Mouse (Mus musculus) MEL (cell line): ENCODE data around the gene Hk2.

Experiments
- CTCF ChIP-seq, 3 experiments: IDR thresholded peaks in 2 of 3; conservative IDR thresholded peaks in 1 of 3; 2 replicates each; pipeline ENCODE4 v1.5.1; 2011 to 2012; ENCODE audit warnings: low read length in 3 of 3, low read depth in 2 of 3, mild to moderate bottlenecking in 2 of 3, improper control_type of control experiment in 1 of 3, inconsistent platforms in 1 of 3, mixed read lengths in 1 of 3, moderate library complexity in 1 of 3; ENCODE audit not compliant: control insufficient read depth in 1 of 3, insufficient read depth in 1 of 3, poor library complexity in 1 of 3, severe bottlenecking in 1 of 3
- E2F4 ChIP-seq: IDR thresholded peaks from 2 replicates; pipeline ENCODE4 v1.6.1; 2011; ENCODE audit warnings: low read depth, low read length, improper control_type of control experiment, borderline replicate concordance
- ELF1 ChIP-seq: IDR thresholded peaks from 2 replicates; pipeline ENCODE4 v1.6.1; 2014; ENCODE audit warnings: low read depth, mild to moderate bottlenecking, inconsistent platforms, low read length, improper control_type of control experiment, moderate library complexity
- GATA1 ChIP-seq: IDR thresholded peaks from 2 replicates; pipeline ENCODE4 v1.6.1; 2011; ENCODE audit warnings: low read depth, low read length, improper control_type of control experiment
- MAFK ChIP-seq: IDR thresholded peaks from 2 replicates; pipeline ENCODE4 v1.6.1; 2011; ENCODE audit warnings: low read depth, mild to moderate bottlenecking, low read length, improper control_type of control experiment, borderline replicate concordance
- MAX ChIP-seq: IDR thresholded peaks from 2 replicates; pipeline ENCODE4 v1.6.1; 2011; ENCODE audit warnings: low read length, improper control_type of control experiment
- MAZ ChIP-seq: IDR thresholded peaks from 2 replicates; pipeline ENCODE4 v1.6.1; 2012; ENCODE audit warnings: low read depth, mild to moderate bottlenecking, inconsistent platforms, low read length, improper control_type of control experiment
- NELFE ChIP-seq: IDR thresholded peaks from 2 replicates; pipeline ENCODE4 v1.6.1; 2011; ENCODE audit warnings: low read depth, low read length, improper control_type of control experiment
- POLR2A ChIP-seq, 2 experiments: IDR thresholded peaks; 2 replicates each; pipeline ENCODE4 v1.6.1; 2011 to 2012; ENCODE audit warnings: low read length in 2 of 2, mild to moderate bottlenecking in 2 of 2, control low read depth in 1 of 2, improper control_type of control experiment in 1 of 2, low read depth in 1 of 2, moderate library complexity in 1 of 2; ENCODE audit not compliant: control insufficient read depth in 1 of 2, insufficient read depth in 1 of 2, poor library complexity in 1 of 2
- POLR2AphosphoS2 ChIP-seq: IDR thresholded peaks from 2 replicates; pipeline ENCODE4 v1.6.1; 2011; ENCODE audit warnings: low read length, improper control_type of control experiment
- SMC3 ChIP-seq: IDR thresholded peaks from 2 replicates; pipeline ENCODE4 v1.6.1; 2011; ENCODE audit warnings: low read depth, low read length, improper control_type of control experiment
- USF1 ChIP-seq: IDR thresholded peaks from 2 replicates; pipeline ENCODE4 v1.6.1; 2014; ENCODE audit warnings: low read depth, mild to moderate bottlenecking, inconsistent platforms, low read length, improper control_type of control experiment, moderate library complexity
- ZC3H11A ChIP-seq: IDR thresholded peaks from 2 replicates; pipeline ENCODE4 v1.6.1; 2012; ENCODE audit warnings: low read depth, mild to moderate bottlenecking, inconsistent platforms, low read length, improper control_type of control experiment
- ZNF384 ChIP-seq: IDR thresholded peaks from 2 replicates; pipeline ENCODE4 v1.6.1; 2012; ENCODE audit warnings: low read depth, mild to moderate bottlenecking, inconsistent platforms, low read length, improper control_type of control experiment

DNA sequence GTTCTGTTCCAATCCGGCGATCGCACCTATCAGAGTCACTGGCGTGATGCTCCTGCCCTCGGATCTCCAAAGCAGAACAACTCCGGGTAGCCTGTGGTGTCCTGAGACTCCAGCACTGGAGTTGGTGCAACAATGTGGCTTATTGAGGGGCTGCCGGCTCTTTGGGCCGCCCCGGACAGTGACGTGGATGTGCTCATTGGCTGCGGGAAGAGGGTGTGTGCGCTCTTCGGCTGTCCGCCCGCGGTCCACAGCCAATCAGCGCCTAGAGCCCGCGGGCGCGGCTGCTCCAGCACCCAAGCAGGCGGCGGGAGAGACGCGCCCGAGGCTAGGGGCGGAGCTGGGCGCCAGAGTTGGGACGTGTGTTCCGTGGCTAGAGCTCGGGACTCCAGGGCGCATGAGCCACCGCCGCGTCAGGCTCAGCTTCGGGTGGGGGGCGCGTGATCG, at the start of gene Hk2:
- TF ChIP-seq E2F4 (no peak), CTCF (IDR thresholded peaks at IDR 0.05 in 2 of 3, conservative IDR thresholded peaks at IDR 0.05 in 1 of 3; ENCODE audit: control insufficient read depth in 1 of 3, insufficient read depth in 1 of 3, low read depth in 2 of 3, low read length in 3 of 3, poor library complexity in 1 of 3, severe bottlenecking in 1 of 3) (no peak), GATA1 (no peak), ELF1 (no peak), ZC3H11A (no peak), USF1 (no peak; the same call in none of the 2 replicates), MAX (no peak), POLR2A (IDR thresholded peaks at IDR 0.05; ENCODE audit: control insufficient read depth in 1 of 2, insufficient read depth in 1 of 2, low read depth in 1 of 2, low read length in 2 of 2, poor library complexity in 1 of 2) (peak; percentile 65 to 97), POLR2AphosphoS2 (peak; percentile 86), SMC3 (no peak), MAZ (no peak), MAFK (no peak), NELFE (peak; percentile 96), ZNF384 (no peak)
